Mouse (Mus musculus): Measurements from ENCODE around the gene Ipo7.

- no peak for TF ChIP-seq CTCF (IDR thresholded peaks at IDR 0.05; ENCODE audit: extremely low read depth, insufficient read depth, insufficient read length, insufficient replicate concordance)
- TF ChIP-seq POLR2A (IDR thresholded peaks at IDR 0.05; ENCODE audit: low read depth, low read length) = no peak
Observed at GRCm38 (mm10) chr7:110026594-110026993, 8.5 kb downstream of the Ipo7 start.
